Mouse (Mus musculus): ENCODE measurements around the gene Rdh12.

The Rdh12 gene

GRCm38 (mm10) chr12:79190931-79191673 lies 17.6 kb upstream of the Rdh12 start:
- H3K27me3 ChIP-seq (ENCODE audit: insufficient read depth, low read length) = no peaks in the 10 kb centered on the region
- TF ChIP-seq CTCF (conservative IDR thresholded peaks at IDR 0.05; ENCODE audit: low read length) = no peak
- TF ChIP-seq POU5F1 (IDR thresholded peaks at IDR 0.05; ENCODE audit: borderline replicate concordance, low read length) = no peak
- TF ChIP-seq NANOG (IDR thresholded peaks at IDR 0.05; ENCODE audit: borderline replicate concordance, low read length) = no peak
- H3K36me3 ChIP-seq (ENCODE audit: insufficient read depth, low read length) = peaks cover 44% of the 10 kb centered on the region
- peaks cover 24% of the 10 kb centered on the region for H3K4me1 ChIP-seq (replicated peaks; ENCODE audit: low read depth, low read length)
- H3K4me3 ChIP-seq (replicated peaks; ENCODE audit: low read length) = peak overlapping the region; percentile 88
- H3K9me3 ChIP-seq (ENCODE audit: low read length) = no peaks in the 10 kb centered on the region

GRCm38 (mm10) chr12:79191701-79192100 lies 17.0 kb upstream of the Rdh12 start:
- Histone ChIP-seq H3K27me3 (ENCODE audit: insufficient read depth, low read length) (no peaks in the 10 kb centered on the region), H3K36me3 (ENCODE audit: insufficient read depth, low read length) (peaks cover 38% of the 10 kb centered on the region), H3K4me1 (replicated peaks; ENCODE audit: low read depth, low read length) (peaks cover 24% of the 10 kb centered on the region), H3K9me3 (ENCODE audit: low read length) (no peaks in the 10 kb centered on the region), H3K4me3 (replicated peaks; ENCODE audit: low read length) (peak overlapping the region; percentile 88)
- no peak for TF ChIP-seq NANOG (IDR thresholded peaks at IDR 0.05; ENCODE audit: borderline replicate concordance, low read length)
- TF ChIP-seq CTCF (conservative IDR thresholded peaks at IDR 0.05; ENCODE audit: low read length) = peak; percentile 4; the same call in 1 of the 2 replicates
- no peak for TF ChIP-seq POU5F1 (IDR thresholded peaks at IDR 0.05; ENCODE audit: borderline replicate concordance, low read length)

GRCm38 (mm10) chr12:79192193-79192592 lies 16.5 kb upstream of the Rdh12 start, which contains the start of gene Rdh11:
TSS of gene Rdh11 (minus strand) at chr12:79192293.
- H3K36me3 ChIP-seq (ENCODE audit: insufficient read depth, low read length) = peaks cover 33% of the 10 kb centered on the region
- H3K27me3 ChIP-seq (ENCODE audit: insufficient read depth, low read length) = no peaks in the 10 kb centered on the region
- peaks cover 24% of the 10 kb centered on the region for H3K4me1 ChIP-seq (replicated peaks; ENCODE audit: low read depth, low read length)
- H3K4me3 ChIP-seq (replicated peaks; ENCODE audit: low read length) = peak within 1 kb of the TSS; percentile 88
- no peaks in the 10 kb centered on the region for H3K9me3 ChIP-seq (ENCODE audit: low read length)
- TF ChIP-seq NANOG (IDR thresholded peaks at IDR 0.05; ENCODE audit: borderline replicate concordance, low read length) (no peak), POU5F1 (IDR thresholded peaks at IDR 0.05; ENCODE audit: borderline replicate concordance, low read length) (no peak), CTCF (conservative IDR thresholded peaks at IDR 0.05; ENCODE audit: low read length) (no peak)

- Histone ChIP-seq H3K4me3 (replicated peaks; ENCODE audit: low read length) (no peak overlapping the region), H3K36me3 (ENCODE audit: insufficient read depth, low read length) (peaks cover 21% of the 10 kb centered on the region), H3K9me3 (ENCODE audit: low read length) (no peaks in the 10 kb centered on the region), H3K27me3 (ENCODE audit: insufficient read depth, low read length) (no peaks in the 10 kb centered on the region), H3K4me1 (replicated peaks; ENCODE audit: low read depth, low read length) (peaks cover 24% of the 10 kb centered on the region)
- TF ChIP-seq POU5F1 (IDR thresholded peaks at IDR 0.05; ENCODE audit: borderline replicate concordance, low read length) = no peak
- TF ChIP-seq NANOG (IDR thresholded peaks at IDR 0.05; ENCODE audit: borderline replicate concordance, low read length) = no peak
- TF ChIP-seq CTCF (conservative IDR thresholded peaks at IDR 0.05; ENCODE audit: low read length) = peak; percentile 75
Observed at GRCm38 (mm10) chr12:79193441-79193840, 15.3 kb upstream of the Rdh12 start.

- Histone ChIP-seq H3K27me3 (ENCODE audit: insufficient read depth, low read length) (no peaks in the 10 kb centered on the region), H3K36me3 (ENCODE audit: insufficient read depth, low read length) (no peaks in the 10 kb centered on the region), H3K4me3 (replicated peaks; ENCODE audit: low read length) (no peak overlapping the region), H3K9me3 (ENCODE audit: low read length) (no peaks in the 10 kb centered on the region), H3K4me1 (replicated peaks; ENCODE audit: low read depth, low read length) (peaks cover 1% of the 10 kb centered on the region)
- TF ChIP-seq POU5F1 (IDR thresholded peaks at IDR 0.05; ENCODE audit: borderline replicate concordance, low read length) = no peak
- TF ChIP-seq CTCF (conservative IDR thresholded peaks at IDR 0.05; ENCODE audit: low read length) = no peak
- no peak for TF ChIP-seq NANOG (IDR thresholded peaks at IDR 0.05; ENCODE audit: borderline replicate concordance, low read length)
Observed at GRCm38 (mm10) chr12:79197105-79197504, 11.6 kb upstream of the Rdh12 start.

- H3K4me3 ChIP-seq (replicated peaks; ENCODE audit: low read length) = no peak overlapping the region
- no peaks in the 10 kb centered on the region for H3K4me1 ChIP-seq (replicated peaks; ENCODE audit: low read depth, low read length)
- H3K36me3 ChIP-seq (ENCODE audit: insufficient read depth, low read length) = no peaks in the 10 kb centered on the region
- H3K9me3 ChIP-seq (ENCODE audit: low read length) = no peaks in the 10 kb centered on the region
- no peaks in the 10 kb centered on the region; the same call in 1 of the 2 replicates for H3K27me3 ChIP-seq (ENCODE audit: insufficient read depth, low read length)
- TF ChIP-seq CTCF (conservative IDR thresholded peaks at IDR 0.05; ENCODE audit: low read length) (no peak), NANOG (IDR thresholded peaks at IDR 0.05; ENCODE audit: borderline replicate concordance, low read length) (no peak)
Observed at GRCm38 (mm10) chr12:79201882-79202281, 6.8 kb upstream of the Rdh12 start.

- Histone ChIP-seq H3K4me1 (replicated peaks; ENCODE audit: low read depth, low read length) (peaks cover 8% of the 10 kb centered on the region; the same call in 1 of the 2 replicates), H3K9me3 (ENCODE audit: low read length) (no peaks in the 10 kb centered on the region), H3K27me3 (ENCODE audit: insufficient read depth, low read length) (0 out of 2 replicates have a peak, but pooled peaks cover 12% of the 10 kb centered on the region), H3K4me3 (replicated peaks; ENCODE audit: low read length) (no peak overlapping the region), H3K36me3 (ENCODE audit: insufficient read depth, low read length) (no peaks in the 10 kb centered on the region)
- no peak for TF ChIP-seq NANOG (IDR thresholded peaks at IDR 0.05; ENCODE audit: borderline replicate concordance, low read length)
- TF ChIP-seq CTCF (conservative IDR thresholded peaks at IDR 0.05; ENCODE audit: low read length) = no peak
- TF ChIP-seq POU5F1 (IDR thresholded peaks at IDR 0.05; ENCODE audit: borderline replicate concordance, low read length) = no peak
Observed at GRCm38 (mm10) chr12:79211447-79211846, 2.7 kb downstream of the Rdh12 start.

GRCm38 (mm10) chr12:79217511-79217910 lies 8.8 kb downstream of the Rdh12 start:
- Histone ChIP-seq H3K36me3 (ENCODE audit: insufficient read depth, low read length) (no peaks in the 10 kb centered on the region), H3K4me3 (replicated peaks; ENCODE audit: low read length) (no peak overlapping the region), H3K27me3 (ENCODE audit: insufficient read depth, low read length) (peaks cover 13% of the 10 kb centered on the region; the same call in 1 of the 2 replicates), H3K4me1 (replicated peaks; ENCODE audit: low read depth, low read length) (no peaks in the 10 kb centered on the region; the same call in 1 of the 2 replicates), H3K9me3 (ENCODE audit: low read length) (no peaks in the 10 kb centered on the region)
- TF ChIP-seq CTCF (conservative IDR thresholded peaks at IDR 0.05; ENCODE audit: low read length) (no peak), POU5F1 (IDR thresholded peaks at IDR 0.05; ENCODE audit: borderline replicate concordance, low read length) (no peak), NANOG (IDR thresholded peaks at IDR 0.05; ENCODE audit: borderline replicate concordance, low read length) (no peak)

Data from E14TG2a.4 (cell line).